Mouse (Mus musculus): ENCODE measurements around the gene Srd5a3.

Srd5a3 gene

GRCm38 (mm10) chr5:76194377-76194945, 54.4 kb downstream of the Srd5a3 start:
- no peak for DNase-seq

- no peak for DNase-seq
Observed at GRCm38 (mm10) chr5:76199346-76199745, 59.3 kb downstream of the Srd5a3 start.

GRCm38 (mm10) chr5:76203171-76203570, 63.1 kb downstream of the Srd5a3 start:
- DNase-seq, result no peak
